Mouse (Mus musculus): ENCODE measurements around the gene Sept6.

DNA sequence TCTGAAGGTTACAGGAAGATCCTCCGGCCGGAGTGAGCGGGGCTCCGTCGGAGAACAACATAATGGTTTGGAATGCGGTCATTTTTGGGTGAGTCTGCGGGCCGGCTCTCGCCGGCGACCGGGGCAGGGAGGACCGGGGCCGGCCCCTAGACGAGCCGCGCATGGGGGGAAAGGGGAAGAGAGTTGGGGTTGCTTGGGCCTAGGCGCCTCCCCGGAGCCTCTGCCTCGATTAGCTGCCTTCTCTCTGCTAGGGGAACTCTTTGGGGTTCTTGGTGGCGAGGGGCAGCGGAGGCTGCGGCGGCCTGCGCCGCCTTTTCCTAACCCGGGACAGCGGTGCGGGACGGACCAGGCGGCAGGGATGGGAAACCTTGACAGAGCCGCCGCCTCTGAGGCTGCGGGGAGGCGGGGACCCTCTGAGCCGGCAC lies 116.9 kb downstream of the Sept6 start:
- TF ChIP-seq EP300 (IDR thresholded peaks at IDR 0.05; ENCODE audit: insufficient read depth, low read depth, low read length) = no peak
- TF ChIP-seq CTCF (IDR thresholded peaks at IDR 0.05; ENCODE audit: low read depth, low read length) = no peak
- TF ChIP-seq POLR2A (IDR thresholded peaks at IDR 0.05; ENCODE audit: insufficient read depth, low read length) = no peak
